Mouse (Mus musculus) left cerebral cortex, adult 2 months (tissue): ENCODE data around the gene Sigirr. TPM values are rescaled to one million over a fixed set of nuclear protein-coding genes. Genes with fewer than 3 reads are reported as not detected.

Source experiments
- DNase-seq, 2 experiments: peaks; one replicate each; pipeline ENCODE4 v3.0.0; 2021 to 2022; ENCODE audit warnings: low spot score in 2 of 2, mixed read lengths in 1 of 2; ENCODE audit errors: extremely low spot score in 1 of 2
- H3K27ac ChIP-seq: fragments of 200-600 bp; 2 replicates; pipeline ENCODE4 v1.8.1; 2022
- H3K4me3 ChIP-seq: fragments of 200-600 bp; 2 replicates; pipeline ENCODE4 v1.8.1; 2022
- CTCF ChIP-seq: fragments of 200-600 bp; IDR thresholded peaks from 2 replicates; pipeline ENCODE4 v1.8.1; 2022; ENCODE audit warnings: antibody characterized with exemption, mild to moderate bottlenecking, moderate library complexity
- intact Hi-C: fragments of 180-260 bp; cut with DNase I; formaldehyde crosslinking; loops from one replicate; pipeline ENCODE4 v1.15.1; 2025
- total RNA-seq, 2 experiments: library from RNA; stranded (reverse); gene quantifications; 2 replicates each; pipeline ENCODE4 v1.2.3; 2021

The Sigirr gene
- total RNA-seq, 2 experiments from 2014 or later, result 1.7 to 3.4 TPM

GRCm38 (mm10) chr7:141056976-141057375 lies 43.4 kb downstream of the Sigirr start:
- intact Hi-C loops, result no loop called here
- no peak for TF ChIP-seq CTCF
- no peak for DNase-seq
- Histone ChIP-seq H3K27ac (no peak overlapping the region), H3K4me3 (no peak overlapping the region)

GRCm38 (mm10) chr7:141055785-141056184 lies 44.6 kb downstream of the Sigirr start:
- no peak; the same call in 1 of the 2 replicates for TF ChIP-seq CTCF
- Histone ChIP-seq H3K27ac (no peak overlapping the region), H3K4me3 (no peak overlapping the region)
- no peak for DNase-seq
- intact Hi-C loops, result no loop called here

GRCm38 (mm10) chr7:141052421-141052820 lies 48.0 kb downstream of the Sigirr start:
- H3K27ac ChIP-seq, result no peak overlapping the region
- no peak for DNase-seq
- H3K4me3 ChIP-seq, result no peak overlapping the region
- intact Hi-C loops, result no loop called here
- TF ChIP-seq CTCF, result no peak

GRCm38 (mm10) chr7:141052016-141052415 lies 48.4 kb downstream of the Sigirr start:
- intact Hi-C loops, result no loop called here
- H3K4me3 ChIP-seq, result no peak overlapping the region
- no peak for TF ChIP-seq CTCF
- DNase-seq, result no peak
- H3K27ac ChIP-seq, result no peak overlapping the region

- H3K4me3 ChIP-seq, result no peak overlapping the region
- no peak for TF ChIP-seq CTCF
- intact Hi-C loops, result no loop called here
- H3K27ac ChIP-seq, result no peak overlapping the region
- no peak for DNase-seq
Observed at GRCm38 (mm10) chr7:141051060-141051685, 49.2 kb downstream of the Sigirr start.

GRCm38 (mm10) chr7:141049326-141049725 lies 51.0 kb downstream of the Sigirr start:
- no peak overlapping the region for H3K27ac ChIP-seq
- DNase-seq, result no peak
- intact Hi-C loops, result loop anchor here (10.0 kb wide), 1 partner anchor 975 kb away; no protein-coding TSS in a partner anchor
- no peak overlapping the region for H3K4me3 ChIP-seq
- no peak for TF ChIP-seq CTCF

- H3K27ac ChIP-seq, result peak overlapping the region; percentile 87
- peak; percentile 87 to 90 for DNase-seq
- peak; percentile 77 for TF ChIP-seq CTCF
- intact Hi-C loops, result loop anchor here (1.0 to 10.0 kb wide), 4 partner anchors 89 to 974 kb away; partner anchors contain the start of gene Scgb1c1
- H3K4me3 ChIP-seq, result peak overlapping the region; percentile 46
Observed at GRCm38 (mm10) chr7:141048226-141049218, 51.9 kb downstream of the Sigirr start.

GRCm38 (mm10) chr7:141047581-141048225 lies 52.7 kb downstream of the Sigirr start:
- peak overlapping the region; percentile 87 for H3K27ac ChIP-seq
- TF ChIP-seq CTCF, result no peak
- intact Hi-C loops, result loop anchor here (1.0 to 10.0 kb wide), 5 partner anchors 38 to 973 kb away; partner anchors contain the start of gene Scgb1c1
- peak; percentile 63 to 67 for DNase-seq
- peak overlapping the region; percentile 46 for H3K4me3 ChIP-seq

GRCm38 (mm10) chr7:141046931-141047580 lies 53.3 kb downstream of the Sigirr start:
- DNase-seq, result no peak
- no peak for TF ChIP-seq CTCF
- intact Hi-C loops, result loop anchor here (1.0 to 10.0 kb wide), 2 partner anchors 38 to 972 kb away; no protein-coding TSS in a partner anchor
- H3K27ac ChIP-seq, result peak overlapping the region; percentile 79
- H3K4me3 ChIP-seq, result no peak overlapping the region

GRCm38 (mm10) chr7:141042539-141042938 lies 57.8 kb downstream of the Sigirr start:
- TF ChIP-seq CTCF, result no peak
- no peak overlapping the region for H3K4me3 ChIP-seq
- DNase-seq, result no peak
- intact Hi-C loops, result loop anchor here (10.0 kb wide), 1 partner anchor 968 kb away; no protein-coding TSS in a partner anchor
- H3K27ac ChIP-seq, result no peak overlapping the region

GRCm38 (mm10) chr7:141041661-141042060 lies 58.7 kb downstream of the Sigirr start:
- intact Hi-C loops, result loop anchor here (10.0 kb wide), 1 partner anchor 967 kb away; no protein-coding TSS in a partner anchor
- DNase-seq, result no peak
- no peak overlapping the region for H3K4me3 ChIP-seq
- no peak overlapping the region for H3K27ac ChIP-seq
- no peak for TF ChIP-seq CTCF

Other genes with a start within 250 kb of the Sigirr start
- gene Gm45785, start 244.2 kb downstream of the Sigirr start, total RNA-seq, result 1 to 10 TPM; 1.5 to 2.6 TPM
- gene Ric8a, start 243.6 kb downstream of the Sigirr start, total RNA-seq, result 10 to 100 TPM; 62.1 to 74.2 TPM
- gene Bet1l, start 243.0 kb downstream of the Sigirr start, total RNA-seq, result 10 to 100 TPM; 24.6 to 24.8 TPM
- 100 to 1,000 TPM; 101 to 107 TPM for gene Psmd13, start 218.6 kb downstream of the Sigirr start, total RNA-seq
- 10 to 100 TPM; 72.2 to 76.5 TPM for gene Sirt3, start 218.3 kb downstream of the Sigirr start, total RNA-seq
- gene Cox8b, start 200.1 kb downstream of the Sigirr start, total RNA-seq, result 1 to 10 TPM in 1 of 2 experiments, not detected in 1; 2.0 TPM
- gene Nlrp6, start 179.7 kb downstream of the Sigirr start, total RNA-seq, result 1 to 10 TPM in 1 of 2 experiments, under 1 TPM in 1; 0.68 to 1.2 TPM
- 1 to 10 TPM; 4.5 to 4.7 TPM for gene Pgghg, start 159.2 kb downstream of the Sigirr start, total RNA-seq
- gene Ifitm5, start 150.3 kb downstream of the Sigirr start, total RNA-seq, result not detected
- gene Gm45717, start 144.6 kb downstream of the Sigirr start, total RNA-seq, result not detected
- 10 to 100 TPM; 10.8 to 17.7 TPM for gene Ifitm2, start 144.6 kb downstream of the Sigirr start, total RNA-seq
- gene Ifitm1, start 133.4 kb downstream of the Sigirr start, total RNA-seq, result 1 to 10 TPM; 3.7 to 5.8 TPM
- gene Ifitm3, start 89.8 kb downstream of the Sigirr start, total RNA-seq, result 10 to 100 TPM; 10.9 to 16.7 TPM
- under 1 TPM in 1 of 2 experiments, not detected in 1; 0.57 TPM for gene Ifitm6, start 82.6 kb downstream of the Sigirr start, total RNA-seq
- not detected for gene Gm17387, start 71.4 kb downstream of the Sigirr start, total RNA-seq
- gene B4galnt4, start 39.5 kb downstream of the Sigirr start, total RNA-seq, result 10 to 100 TPM; 87.4 to 95.9 TPM
- gene Pkp3, start 22.4 kb downstream of the Sigirr start, total RNA-seq, result not detected
- gene Ano9, start 17.2 kb upstream of the Sigirr start, total RNA-seq, result not detected
- gene Ptdss2, start 21.8 kb upstream of the Sigirr start, total RNA-seq, result 10 to 100 TPM; 46.9 to 51.6 TPM
- 10 to 100 TPM; 36.5 to 37.3 TPM for gene Rnh1, start 72.3 kb upstream of the Sigirr start, total RNA-seq
- 100 to 1,000 TPM; 219 to 244 TPM for gene Hras, start 93.4 kb upstream of the Sigirr start, total RNA-seq
- gene Lrrc56, start 93.6 kb upstream of the Sigirr start, total RNA-seq, result 1 to 10 TPM; 3.9 to 5.0 TPM
- gene Lmntd2, start 113.5 kb upstream of the Sigirr start, total RNA-seq, result not detected
- 1 to 10 TPM in 1 of 2 experiments, under 1 TPM in 1; 0.94 to 1.3 TPM for gene Rassf7, start 115.3 kb upstream of the Sigirr start, total RNA-seq
- 10 to 100 TPM; 70.5 to 77.2 TPM for gene Phrf1, start 128.2 kb upstream of the Sigirr start, total RNA-seq
- 1 to 10 TPM in 1 of 2 experiments, under 1 TPM in 1; 0.59 to 1.2 TPM for gene Irf7, start 165.9 kb upstream of the Sigirr start, total RNA-seq
- not detected for gene Cdhr5, start 176.2 kb upstream of the Sigirr start, total RNA-seq
- gene Sct, start 178.6 kb upstream of the Sigirr start, total RNA-seq, result not detected
- gene Drd4, start 191.4 kb upstream of the Sigirr start, total RNA-seq, result under 1 TPM; 0.27 to 0.44 TPM
- gene Deaf1, start 227.1 kb upstream of the Sigirr start, total RNA-seq, result 10 to 100 TPM; 63.1 to 63.8 TPM
- gene Tmem80, start 227.2 kb upstream of the Sigirr start, total RNA-seq, result 10 to 100 TPM; 33.3 to 34.9 TPM
- 1 to 10 TPM; 3.6 to 5.3 TPM for gene Eps8l2, start 238.3 kb upstream of the Sigirr start, total RNA-seq